Mouse (Mus musculus) liver, embryonic 14.5 days (tissue): ENCODE measurements around the gene Fasl.

Experiments
- CTCF ChIP-seq: IDR thresholded peaks from 2 replicates; pipeline ENCODE4 v1.5.1; 2016; ENCODE audit warnings: antibody characterized with exemption, low read depth, control low read depth
- EP300 ChIP-seq: IDR thresholded peaks from 2 replicates; pipeline ENCODE4 v1.6.1; 2016; ENCODE audit warnings: antibody characterized with exemption, low read depth

GRCm38 (mm10) chr1:161742481-161743267 lies 45.6 kb downstream of the Fasl start:
- no peak for TF ChIP-seq CTCF
- no peak for TF ChIP-seq EP300
